Mouse (Mus musculus) limb, embryonic 10.5 days (tissue): ENCODE measurements around the gene Ankrd2. TPM values are rescaled to one million over a fixed set of nuclear protein-coding genes. Genes with fewer than 3 reads are reported as not detected.
"Not testable (repeated sequence)": the region's sequence is repeated elsewhere in the genome, so short reads cannot be mapped to it uniquely, and the experiment has no call there.

Source experiments
- DNase-seq: peaks from one replicate; pipeline ENCODE4 v3.0.0-alpha.2; 2017; ENCODE audit warnings: low spot score
- H3K27ac ChIP-seq: fragments of 300-500 bp; sonication (generic); 2 replicates; pipeline ENCODE4 v1.5.1; 2016; ENCODE audit warnings: mild to moderate bottlenecking
- H3K27me3 ChIP-seq: fragments of 300-500 bp; sonication (generic); 2 replicates; pipeline ENCODE4 v1.6.1; 2016; ENCODE audit warnings: low read depth, mild to moderate bottlenecking; ENCODE audit not compliant: poor library complexity, severe bottlenecking
- H3K36me3 ChIP-seq: fragments of 300-500 bp; sonication (generic); 2 replicates; pipeline ENCODE4 v1.6.1; 2016; ENCODE audit warnings: mild to moderate bottlenecking, moderate library complexity
- H3K4me1 ChIP-seq: fragments of 300-500 bp; sonication (generic); 2 replicates; pipeline ENCODE4 v1.6.1; 2016
- H3K4me3 ChIP-seq: fragments of 300-500 bp; sonication (generic); 2 replicates; pipeline ENCODE4 v1.5.1; 2016; ENCODE audit warnings: mild to moderate bottlenecking, moderate library complexity
- H3K9me3 ChIP-seq: fragments of 300-500 bp; sonication (generic); replicated peaks from 2 replicates; pipeline ENCODE4 v1.6.1; 2016; ENCODE audit warnings: mild to moderate bottlenecking
- WGBS: fragments of 180-500 bp; shearing (Covaris S2); methylation state at CpG from one replicate; pipeline ENCODE4 v1.1.7; 2016; 5-methylcytosine and 5-hydroxymethylcytosine counted together
- polyA plus RNA-seq: library from polyadenylated mRNA; unstranded; fragments of >200 nt; fragmentation: Nextera tagmentation; extraction: Ambion mirVana; gene quantifications from 2 replicates; pipeline ENCODE4 v1.2.1, GENCODE M21; 2016

Ankrd2 gene
- polyA plus RNA-seq, 1 experiment from 2014 or later: not detected

GRCm38 (mm10) chr19:42071221-42071620, 35.4 kb downstream of the Ankrd2 start:
- Histone ChIP-seq H3K27me3 (no peaks in the 10 kb centered on the region), H3K4me3 (no peak overlapping the region), H3K4me1 (no peaks in the 10 kb centered on the region; the same call in none of the 2 replicates), H3K27ac (no peak overlapping the region), H3K36me3 (peaks cover 23% of the 10 kb centered on the region), H3K9me3 (no peaks in the 10 kb centered on the region)
- no peak for DNase-seq
- WGBS: 82% methylated on average over 7 of the region's 7 CpGs

GRCm38 (mm10) chr19:42071886-42072608, 36.2 kb downstream of the Ankrd2 start:
- H3K4me1 ChIP-seq: no peaks in the 10 kb centered on the region; the same call in none of the 2 replicates
- 87% methylated on average over 15 of the region's 15 CpGs for WGBS
- no peak overlapping the region for H3K27ac ChIP-seq
- no peaks in the 10 kb centered on the region for H3K9me3 ChIP-seq
- no peak for DNase-seq
- H3K27me3 ChIP-seq: no peaks in the 10 kb centered on the region
- H3K36me3 ChIP-seq: peaks cover 30% of the 10 kb centered on the region
- H3K4me3 ChIP-seq: no peak overlapping the region

- H3K9me3 ChIP-seq: no peaks in the 10 kb centered on the region
- H3K27me3 ChIP-seq: no peaks in the 10 kb centered on the region
- peaks cover 34% of the 10 kb centered on the region for H3K36me3 ChIP-seq
- no peak overlapping the region for H3K4me3 ChIP-seq
- 85% methylated on average over 7 of the region's 7 CpGs for WGBS
- H3K27ac ChIP-seq: no peak overlapping the region
- H3K4me1 ChIP-seq: no peaks in the 10 kb centered on the region; the same call in none of the 2 replicates
- no peak for DNase-seq
Observed at GRCm38 (mm10) chr19:42072802-42073201, 37.0 kb downstream of the Ankrd2 start.

GRCm38 (mm10) chr19:42075051-42075450, 39.3 kb downstream of the Ankrd2 start:
- WGBS: 82% methylated on average over 2 of the region's 2 CpGs
- H3K4me3 ChIP-seq: no peak overlapping the region
- H3K27ac ChIP-seq: no peak overlapping the region
- H3K4me1 ChIP-seq: no peaks in the 10 kb centered on the region; the same call in 1 of the 2 replicates
- peaks cover 41% of the 10 kb centered on the region for H3K36me3 ChIP-seq
- H3K27me3 ChIP-seq: no peaks in the 10 kb centered on the region
- no peaks in the 10 kb centered on the region for H3K9me3 ChIP-seq
- no peak for DNase-seq

- H3K27me3 ChIP-seq: no peaks in the 10 kb centered on the region
- H3K9me3 ChIP-seq: no peaks in the 10 kb centered on the region
- H3K4me3 ChIP-seq: no peak overlapping the region
- peaks cover 39% of the 10 kb centered on the region for H3K36me3 ChIP-seq
- WGBS: 92% methylated on average over 16 of the region's 16 CpGs
- no peaks in the 10 kb centered on the region; the same call in 1 of the 2 replicates for H3K4me1 ChIP-seq
- H3K27ac ChIP-seq: no peak overlapping the region
- DNase-seq: no peak
Observed at GRCm38 (mm10) chr19:42075992-42076391, 40.2 kb downstream of the Ankrd2 start.

GRCm38 (mm10) chr19:42078566-42078965, 42.8 kb downstream of the Ankrd2 start:
- Histone ChIP-seq H3K27me3 (no peaks in the 10 kb centered on the region), H3K36me3 (peaks cover 39% of the 10 kb centered on the region), H3K9me3 (no peaks in the 10 kb centered on the region), H3K4me1 (no peaks in the 10 kb centered on the region; the same call in 1 of the 2 replicates), H3K4me3 (no peak overlapping the region), H3K27ac (no peak overlapping the region)
- DNase-seq: no peak
- WGBS: 98% methylated on average over 8 of the region's 8 CpGs

GRCm38 (mm10) chr19:42079006-42079405, 43.2 kb downstream of the Ankrd2 start:
- no peaks in the 10 kb centered on the region; the same call in 1 of the 2 replicates for H3K4me1 ChIP-seq
- no peaks in the 10 kb centered on the region for H3K27me3 ChIP-seq
- H3K9me3 ChIP-seq: no peaks in the 10 kb centered on the region
- no peak overlapping the region for H3K4me3 ChIP-seq
- 97% methylated on average over 12 of the region's 12 CpGs for WGBS
- DNase-seq: no peak
- no peak overlapping the region for H3K27ac ChIP-seq
- H3K36me3 ChIP-seq: peaks cover 38% of the 10 kb centered on the region

- no peaks in the 10 kb centered on the region for H3K27me3 ChIP-seq
- WGBS: 84% methylated on average over 5 of the region's 5 CpGs
- DNase-seq: no peak
Observed at GRCm38 (mm10) chr19:42079950-42080349, 44.1 kb downstream of the Ankrd2 start.

GRCm38 (mm10) chr19:42080469-42080868, 44.7 kb downstream of the Ankrd2 start:
- H3K27me3 ChIP-seq: no peaks in the 10 kb centered on the region
- H3K4me1 ChIP-seq: peaks cover under 1% of the 10 kb centered on the region
- peaks cover 25% of the 10 kb centered on the region for H3K36me3 ChIP-seq
- 88% methylated on average over 11 of the region's 11 CpGs for WGBS
- no peaks in the 10 kb centered on the region for H3K9me3 ChIP-seq
- no peak for DNase-seq
- H3K27ac ChIP-seq: no peak overlapping the region
- no peak overlapping the region for H3K4me3 ChIP-seq

More at GRCm38 (mm10) chr19:42079950-42080349, 44.1 kb downstream of the Ankrd2 start:
- peaks cover 31% of the 10 kb centered on the region for H3K36me3 ChIP-seq
- H3K27ac ChIP-seq: no peak overlapping the region
- H3K9me3 ChIP-seq: no peaks in the 10 kb centered on the region
- H3K4me1 ChIP-seq: no peaks in the 10 kb centered on the region
- no peak overlapping the region for H3K4me3 ChIP-seq

- WGBS: 93% methylated on average over 5 of the region's 5 CpGs
- peaks cover 14% of the 10 kb centered on the region for H3K36me3 ChIP-seq
- H3K27me3 ChIP-seq, H3K27ac ChIP-seq, DNase-seq, H3K4me3 ChIP-seq, H3K9me3 ChIP-seq: not testable (repeated sequence)
- peaks cover 10% of the 10 kb centered on the region for H3K4me1 ChIP-seq
Observed at GRCm38 (mm10) chr19:42081613-42082012, 45.8 kb downstream of the Ankrd2 start.

GRCm38 (mm10) chr19:42085690-42086089, 49.9 kb downstream of the Ankrd2 start:
- no peak for DNase-seq
- H3K9me3 ChIP-seq: no peaks in the 10 kb centered on the region
- H3K27me3 ChIP-seq: no peaks in the 10 kb centered on the region
- WGBS: 9% methylated on average over 10 of the region's 10 CpGs
- peak overlapping the region; percentile 75 for H3K4me3 ChIP-seq
- H3K4me1 ChIP-seq: peaks cover 20% of the 10 kb centered on the region
- H3K36me3 ChIP-seq: no peaks in the 10 kb centered on the region
- H3K27ac ChIP-seq: peak overlapping the region; percentile 89

GRCm38 (mm10) chr19:42086166-42086565, 50.4 kb downstream of the Ankrd2 start, which contains the start of gene Morn4:
Morn4 (minus strand) TSS chr19:42086357.
- H3K36me3 ChIP-seq: no peaks in the 10 kb centered on the region
- no peaks in the 10 kb centered on the region for H3K27me3 ChIP-seq
- H3K27ac ChIP-seq: peak within 1 kb of the TSS; percentile 89
- peak within 1 kb of the TSS; percentile 75 for H3K4me3 ChIP-seq
- WGBS: 0% methylated on average over 21 of the region's 21 CpGs
- H3K9me3 ChIP-seq: no peaks in the 10 kb centered on the region
- DNase-seq: peak; percentile 96
- peaks cover 24% of the 10 kb centered on the region for H3K4me1 ChIP-seq

GRCm38 (mm10) chr19:42089103-42089747, 53.4 kb downstream of the Ankrd2 start:
- 27% methylated on average over 14 of the region's 14 CpGs for WGBS
- no peaks in the 10 kb centered on the region for H3K27me3 ChIP-seq
- peaks cover 33% of the 10 kb centered on the region for H3K4me1 ChIP-seq
- DNase-seq: peak; percentile 63
- no peaks in the 10 kb centered on the region for H3K9me3 ChIP-seq
- peak overlapping the region; percentile 89 for H3K27ac ChIP-seq
- H3K4me3 ChIP-seq: peak overlapping the region; percentile 94
- H3K36me3 ChIP-seq: peaks cover 11% of the 10 kb centered on the region
